Mouse (Mus musculus) heart, adult 2 months (tissue): ENCODE data around the gene B830017H08Rik. TPM values are rescaled to one million over a fixed set of nuclear protein-coding genes. Genes with fewer than 3 reads are reported as not detected.

ENCODE experiments used
- DNase-seq, 2 experiments: peaks; one replicate each; pipeline ENCODE4 v3.0.0; 2021
- H3K27ac ChIP-seq: fragments of 200-600 bp; 2 replicates; pipeline ENCODE4 v1.8.1; 2022
- H3K27me3 ChIP-seq: fragments of 200-500 bp; 2 replicates; pipeline ENCODE4 v1.6.1; 2012; ENCODE audit warnings: mild to moderate bottlenecking, low read length, inconsistent platforms, mixed read lengths; ENCODE audit not compliant: control insufficient read depth, insufficient read depth
- H3K36me3 ChIP-seq: fragments of 200-500 bp; 2 replicates; pipeline ENCODE4 v1.6.1; 2012; ENCODE audit warnings: low read length, inconsistent platforms; ENCODE audit not compliant: control insufficient read depth, insufficient read depth
- H3K4me1 ChIP-seq: fragments of 200-500 bp; 2 replicates; pipeline ENCODE4 v1.6.1; 2011; ENCODE audit warnings: low read length; ENCODE audit not compliant: control insufficient read depth, insufficient read depth
- H3K4me3 ChIP-seq: fragments of 200-600 bp; 2 replicates; pipeline ENCODE4 v1.8.1; 2022
- H3K79me2 ChIP-seq: fragments of 200-500 bp; replicated peaks from 2 replicates; pipeline ENCODE4 v1.6.1; 2012; ENCODE audit warnings: mild to moderate bottlenecking, inconsistent platforms, low read length, moderate library complexity, mixed read lengths; ENCODE audit not compliant: control insufficient read depth, insufficient read depth
- H3K9ac ChIP-seq: fragments of 200-500 bp; 2 replicates; pipeline ENCODE4 v1.6.1; 2012; ENCODE audit warnings: low read depth, mild to moderate bottlenecking, control low read depth, inconsistent platforms, low read length, mixed read lengths
- CTCF ChIP-seq: fragments of 200-600 bp; IDR thresholded peaks from 2 replicates; pipeline ENCODE4 v1.8.1; 2022; ENCODE audit warnings: antibody characterized with exemption, mild to moderate bottlenecking, moderate library complexity
- EP300 ChIP-seq: fragments of 200-500 bp; IDR thresholded peaks from 2 replicates; pipeline ENCODE4 v1.6.1; 2011; ENCODE audit warnings: low read depth, low read length, control low read depth; ENCODE audit not compliant: insufficient read depth
- POLR2A ChIP-seq: fragments of 200-500 bp; IDR thresholded peaks from 2 replicates; pipeline ENCODE4 v1.6.1; 2011; ENCODE audit warnings: mild to moderate bottlenecking, low read depth, low read length, control low read depth; ENCODE audit not compliant: insufficient read depth
- WGBS: fragments of 180-500 bp; shearing (Covaris S2); methylation state at CpG from one replicate; pipeline ENCODE4 v1.1.7; 2018; 5-methylcytosine and 5-hydroxymethylcytosine counted together
- intact Hi-C: fragments of 180-260 bp; cut with DNase I; formaldehyde crosslinking; loops from one replicate; pipeline ENCODE4 v1.15.1; 2025
- polyA plus RNA-seq: library from polyadenylated mRNA; depleted of rRNA; stranded (reverse); fragments of >200 nt; gene quantifications from 2 replicates; pipeline ENCODE4 v1.2.3, GENCODE M21; 2012
- total RNA-seq, 2 experiments: library from RNA; stranded (reverse); gene quantifications; 2 replicates each; pipeline ENCODE4 v1.2.3; 2021

The B830017H08Rik gene
- total and polyA plus RNA-seq, 3 experiments = not detected

GRCm38 (mm10) chr16:17796971-17797811 lies 35.7 kb upstream of the B830017H08Rik start, which contains the start of gene Scarf2:
Gene Scarf2 (plus strand): TSS chr16:17797282.
- Histone ChIP-seq H3K9ac (peak within 1 kb of the TSS; percentile 85), H3K36me3 (no peaks in the 10 kb centered on the region), H3K4me3 (peak within 1 kb of the TSS; percentile 59), H3K4me1 (no peaks in the 10 kb centered on the region), H3K27me3 (0 out of 2 replicates have a peak, but pooled peaks cover 1% of the 10 kb centered on the region), H3K27ac (peak within 1 kb of the TSS; percentile 81), H3K79me2 (no peaks in the 10 kb centered on the region)
- 4% methylated on average over 78 of the region's 81 CpGs for WGBS
- intact Hi-C loops = loop anchor here (5.0 kb wide), 1 partner anchor 35 kb away; no protein-coding TSS in a partner anchor
- DNase-seq = peak; percentile 81 to 82
- no peak for TF ChIP-seq CTCF
- no peak for TF ChIP-seq POLR2A
- no peak for TF ChIP-seq EP300

GRCm38 (mm10) chr16:17797812-17798311 lies 35.1 kb upstream of the B830017H08Rik start:
- Histone ChIP-seq H3K4me1 (peaks cover 2% of the 10 kb centered on the region), H3K4me3 (peak overlapping the region; percentile 59), H3K9ac (peak overlapping the region; percentile 85), H3K27ac (peak overlapping the region; percentile 81), H3K27me3 (peaks cover 6% of the 10 kb centered on the region), H3K36me3 (no peaks in the 10 kb centered on the region), H3K79me2 (no peaks in the 10 kb centered on the region)
- peak in 1 of 2 experiments; percentile 65 for DNase-seq
- WGBS = 12% methylated on average over 29 of the region's 29 CpGs
- intact Hi-C loops = loop anchor here (5.0 kb wide), 1 partner anchor 36 kb away; no protein-coding TSS in a partner anchor
- TF ChIP-seq CTCF = no peak

GRCm38 (mm10) chr16:17798321-17799180 lies 34.4 kb upstream of the B830017H08Rik start:
- peak overlapping the region; percentile 59 for H3K4me3 ChIP-seq
- H3K27ac ChIP-seq = peak overlapping the region; percentile 81
- intact Hi-C loops = loop anchor here (5.0 kb wide), 1 partner anchor 36 kb away; no protein-coding TSS in a partner anchor
- DNase-seq = peak; percentile 77 to 82
- peak overlapping the region; percentile 85 for H3K9ac ChIP-seq
- H3K27me3 ChIP-seq = peaks cover 12% of the 10 kb centered on the region
- H3K79me2 ChIP-seq = no peaks in the 10 kb centered on the region
- H3K4me1 ChIP-seq = peaks cover 5% of the 10 kb centered on the region
- H3K36me3 ChIP-seq = no peaks in the 10 kb centered on the region
- TF ChIP-seq EP300 (no peak), CTCF (no peak), POLR2A (no peak)
- 18% methylated on average over 33 of the region's 45 CpGs for WGBS

GRCm38 (mm10) chr16:17799584-17799983 lies 33.3 kb upstream of the B830017H08Rik start:
- TF ChIP-seq EP300 (no peak), CTCF (no peak), POLR2A (no peak)
- Histone ChIP-seq H3K36me3 (no peaks in the 10 kb centered on the region), H3K4me3 (no peak overlapping the region), H3K27ac (no peak overlapping the region), H3K79me2 (no peaks in the 10 kb centered on the region), H3K27me3 (peaks cover 12% of the 10 kb centered on the region), H3K4me1 (peaks cover 6% of the 10 kb centered on the region), H3K9ac (no peak overlapping the region)
- no peak for DNase-seq
- intact Hi-C loops = loop anchor here (5.0 kb wide), 1 partner anchor 37 kb away; no protein-coding TSS in a partner anchor

GRCm38 (mm10) chr16:17801777-17802455 lies 31.0 kb upstream of the B830017H08Rik start:
- H3K4me1 ChIP-seq = peaks cover 6% of the 10 kb centered on the region
- intact Hi-C loops = loop anchor here (2.0 kb wide), 1 partner anchor 31 kb away; no protein-coding TSS in a partner anchor
- TF ChIP-seq POLR2A (no peak), CTCF (no peak), EP300 (no peak)
- H3K27me3 ChIP-seq = peaks cover 15% of the 10 kb centered on the region
- no peak for DNase-seq
- no peak overlapping the region for H3K9ac ChIP-seq
- no peak overlapping the region for H3K4me3 ChIP-seq
- no peak overlapping the region for H3K27ac ChIP-seq
- no peaks in the 10 kb centered on the region for H3K79me2 ChIP-seq
- WGBS = 32% methylated on average over 7 of the region's 7 CpGs
- no peaks in the 10 kb centered on the region for H3K36me3 ChIP-seq
